Comparison of ENCODE assay signal across 18 mouse cellular contexts in the genomic region with DNA sequence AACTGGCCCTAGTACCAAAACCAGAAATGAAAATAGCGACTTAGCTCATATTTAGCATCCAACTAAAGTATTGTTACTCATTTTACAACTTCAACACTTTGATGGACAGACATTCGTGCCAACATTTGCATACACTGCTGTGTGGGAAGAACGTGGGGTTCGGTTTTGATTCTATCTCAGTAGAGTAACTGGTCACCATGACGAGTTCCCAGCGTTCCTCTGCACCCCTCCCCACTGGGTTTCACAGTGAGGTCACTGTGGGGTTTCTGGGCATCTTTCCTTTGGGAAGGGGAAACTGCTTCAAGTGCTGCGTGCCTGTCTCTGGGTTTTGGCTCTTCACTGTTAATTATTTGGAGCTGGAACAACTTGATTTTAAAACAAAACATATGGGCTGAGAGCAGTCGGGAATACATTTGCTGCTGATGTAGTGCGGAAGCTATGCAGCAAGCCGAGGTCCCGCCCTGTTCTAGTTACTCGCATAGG.
DNase-seq lines count a peak whose midpoint lies in the region; ATAC-seq lines count a peak whose summit lies in the region.
"Had no signal": no experiment of that assay in that cellular context is flagged by ENCODE, and none has a peak within 500 bp of the region (broad histone marks: within the 10 kb centered on the region; RNA-seq: fewer than 3 reads in every experiment).

No protein-coding gene starts in this region.

- no peak for DNase-seq in lung, postnatal 10 days
- peak; percentile 87 for DNase-seq in NIH3T3 (ENCODE audit: low read depth)
- DNase-seq in fibroblast of lung, adult 2 months (ENCODE audit: low read depth) = peak; percentile 57
- DNase-seq in midbrain, embryonic 11.5 days (ENCODE audit: low spot score, missing footprints) = no peak
- no peak for DNase-seq in T-cell, adult 2 months (ENCODE audit: low spot score)
- no peak for DNase-seq in frontal cortex, postnatal 25 days (ENCODE audit: low spot score in 2 of 2)
- DNase-seq: adrenal gland, postnatal 36 days; cerebellum, postnatal 10 days; heart, adult 18-20 months; layer of hippocampus, adult 9-11 months had no signal

- H3K27ac ChIP-seq in lung, embryonic 15.5 days = peak overlapping the region; percentile 54; the same call in 1 of the 2 replicates
- no peak overlapping the region for H3K27ac ChIP-seq in midbrain, embryonic 11.5 days (ENCODE audit: low read depth, low read length)
- H3K27ac ChIP-seq: hindbrain, embryonic 12.5 days; kidney, postnatal 0 days; liver, embryonic 15.5 days; neural tube, embryonic 12.5 days had no signal

- peaks cover 51% of the 10 kb centered on the region for H3K4me1 ChIP-seq in lung, embryonic 15.5 days
- H3K4me1 ChIP-seq in midbrain, embryonic 11.5 days (ENCODE audit: control insufficient read depth, insufficient read depth, low read length) = peaks cover 5% of the 10 kb centered on the region; the same call in 1 of the 2 replicates
- H3K4me1 ChIP-seq: liver, embryonic 15.5 days; megakaryocyte, embryonic 14.5 days had no signal

- H3K4me3 ChIP-seq in lung, embryonic 15.5 days = no peak overlapping the region
- H3K4me3 ChIP-seq in midbrain, embryonic 11.5 days (ENCODE audit: low read depth, low read length) = no peak overlapping the region
- H3K4me3 ChIP-seq: hindbrain, embryonic 12.5 days; liver, embryonic 15.5 days; megakaryocyte, embryonic 14.5 days; neural tube, embryonic 12.5 days had no signal

- WGBS in lung, embryonic 15.5 days = 60% methylated on average over 12 of the region's 12 CpGs
- 89% methylated on average over 12 of the region's 12 CpGs for WGBS in midbrain, embryonic 11.5 days

- H3K36me3 ChIP-seq in lung, embryonic 15.5 days = no peaks in the 10 kb centered on the region
- no peaks in the 10 kb centered on the region for H3K36me3 ChIP-seq in midbrain, embryonic 11.5 days (ENCODE audit: control insufficient read depth, insufficient read depth, low read length)
- H3K36me3 ChIP-seq: hindbrain, embryonic 12.5 days; liver, embryonic 15.5 days; neural tube, embryonic 12.5 days had no signal

- H3K9me3 ChIP-seq in lung, embryonic 15.5 days = no peaks in the 10 kb centered on the region
- no peaks in the 10 kb centered on the region; the same call in 1 of the 2 replicates for H3K9me3 ChIP-seq in midbrain, embryonic 11.5 days (ENCODE audit: control insufficient read depth, low read length)
- H3K9me3 ChIP-seq: hindbrain, embryonic 12.5 days; liver, embryonic 15.5 days; neural tube, embryonic 12.5 days had no signal

- peak; percentile 44; the same call in 1 of the 2 replicates for ATAC-seq in lung, embryonic 15.5 days (ENCODE audit: borderline replicate concordance, extremely low read depth, low FRiP score, low TSS enrichment)
- no peak for ATAC-seq in midbrain, embryonic 11.5 days (ENCODE audit: low FRiP score)
- ATAC-seq: forebrain, embryonic 14.5 days; intestine, embryonic 16.5 days had no signal

- no peaks in the 10 kb centered on the region for H3K27me3 ChIP-seq in lung, embryonic 15.5 days
- no peaks in the 10 kb centered on the region; the same call in 1 of the 2 replicates for H3K27me3 ChIP-seq in midbrain, embryonic 11.5 days (ENCODE audit: control insufficient read depth, insufficient read depth, low read length)
- H3K27me3 ChIP-seq: hindbrain, embryonic 12.5 days; liver, embryonic 15.5 days; megakaryocyte, embryonic 14.5 days; neural tube, embryonic 12.5 days had no signal

- no peak overlapping the region for H3K4me2 ChIP-seq in lung, embryonic 15.5 days
- H3K4me2 ChIP-seq in midbrain, embryonic 11.5 days = no peak overlapping the region
- H3K4me2 ChIP-seq: hindbrain, embryonic 12.5 days; liver, embryonic 15.5 days; neural tube, embryonic 12.5 days had no signal

- H3K9ac ChIP-seq in lung, embryonic 15.5 days = no peak overlapping the region
- no peak overlapping the region for H3K9ac ChIP-seq in midbrain, embryonic 11.5 days (ENCODE audit: low read length)
- H3K9ac ChIP-seq: hindbrain, embryonic 12.5 days; liver, embryonic 15.5 days; neural tube, embryonic 12.5 days had no signal

Comparison
In these comparisons a context has a peak if more than half of its experiments do, and no peak if none do; other contexts are left out.
1. DNase-seq: peak in NIH3T3 (single experiment) and fibroblast of lung, adult 2 months (single experiment); none in lung, postnatal 10 days (single experiment), midbrain, embryonic 11.5 days (single experiment), T-cell, adult 2 months (single experiment) and frontal cortex, postnatal 25 days (0 of 2).